Mouse (Mus musculus) liver, adult 2 months (tissue): ENCODE data around the gene Fbxl5.

Source experiments
- CTCF ChIP-seq: fragments of 200-500 bp; IDR thresholded peaks from 2 replicates; pipeline ENCODE4 v1.5.1; 2011; ENCODE audit warnings: low read depth, low read length, control low read depth
- POLR2A ChIP-seq: fragments of 200-500 bp; IDR thresholded peaks from 2 replicates; pipeline ENCODE4 v1.6.1; 2011; ENCODE audit warnings: low read length, control low read depth; ENCODE audit not compliant: insufficient read depth; ENCODE audit errors: extremely low read depth

- no peak for TF ChIP-seq POLR2A
- TF ChIP-seq CTCF, result no peak
Observed at GRCm38 (mm10) chr5:43815769-43816168, 5.7 kb downstream of the Fbxl5 start.
